Mouse (Mus musculus) intestine, embryonic 16.5 days (tissue): Measurements from ENCODE around the gene Naglu. TPM values are rescaled to one million over a fixed set of nuclear protein-coding genes. Genes with fewer than 3 reads are reported as not detected.
A peak's percentile ranks its signal among the peaks of the same experiment; 100 is the strongest.

Experiments used
- ATAC-seq: fragments of 200-750 bp; cut with Nextera tagmentation; 2 replicates; pipeline ENCODE4 v1.8.0; 2017; ENCODE audit warnings: moderate TSS enrichment, moderate library complexity
- H3K27ac ChIP-seq: fragments of 300-500 bp; sonication (generic); 2 replicates; pipeline ENCODE4 v1.5.1; 2014; ENCODE audit warnings: mild to moderate bottlenecking, low read length
- H3K27me3 ChIP-seq: fragments of 300-500 bp; sonication (generic); replicated peaks from 2 replicates; pipeline ENCODE4 v1.6.1; 2014; ENCODE audit warnings: low read length, control low read depth, mixed read lengths; ENCODE audit not compliant: control insufficient read depth, insufficient read depth
- H3K36me3 ChIP-seq: fragments of 300-500 bp; sonication (generic); 2 replicates; pipeline ENCODE4 v1.6.1; 2014; ENCODE audit warnings: low read length, control low read depth; ENCODE audit not compliant: control insufficient read depth, insufficient read depth
- H3K4me1 ChIP-seq: fragments of 300-500 bp; sonication (generic); 2 replicates; pipeline ENCODE4 v1.6.1; 2014; ENCODE audit warnings: low read length, control low read depth, mixed read lengths; ENCODE audit not compliant: control insufficient read depth, insufficient read depth
- H3K4me2 ChIP-seq: fragments of 300-500 bp; sonication (generic); 2 replicates; pipeline ENCODE4 v1.6.1; 2014; ENCODE audit warnings: low read depth, low read length, control low read depth
- H3K4me3 ChIP-seq: fragments of 300-500 bp; sonication (generic); 2 replicates; pipeline ENCODE4 v1.5.1; 2014; ENCODE audit warnings: mild to moderate bottlenecking, low read length
- H3K9ac ChIP-seq: fragments of 300-500 bp; sonication (generic); 2 replicates; pipeline ENCODE4 v1.6.1; 2014; ENCODE audit warnings: low read depth, low read length
- H3K9me3 ChIP-seq: fragments of 300-500 bp; sonication (generic); 2 replicates; pipeline ENCODE4 v1.6.1; 2016; ENCODE audit warnings: low read length, control low read depth; ENCODE audit not compliant: control insufficient read depth
- WGBS: fragments of 180-500 bp; shearing (Covaris S2); extraction: QIAGEN DNeasy Blood & Tissue Kit; methylation state at CpG from one replicate; pipeline ENCODE4 v1.1.7; 2014; 5-methylcytosine and 5-hydroxymethylcytosine counted together
- polyA plus RNA-seq: library from polyadenylated mRNA; unstranded; fragments of >200 nt; fragmentation: Nextera tagmentation; extraction: Ambion mirVana; gene quantifications from 2 replicates; pipeline ENCODE4 v1.2.1, GENCODE M21; 2015

Naglu gene
- polyA plus RNA-seq = 14.7 and 18.2 TPM in 2 replicates

GRCm38 (mm10) chr11:101069391-101070188, at the start of gene Naglu:
Gene Naglu (plus strand): TSS chr11:101070012.
- WGBS = 5% methylated on average over 35 of the region's 35 CpGs
- H3K36me3 ChIP-seq = no peaks in the 10 kb centered on the region
- peak within 1 kb of the TSS; percentile 81 for H3K9ac ChIP-seq
- H3K4me3 ChIP-seq = peak within 1 kb of the TSS; percentile 79
- peak within 1 kb of the TSS; percentile 96 for H3K4me2 ChIP-seq
- peaks cover 14% of the 10 kb centered on the region for H3K4me1 ChIP-seq
- 0 out of 2 replicates have a peak within 1 kb of the TSS, but pooled peaks have one; percentile 60 for H3K27ac ChIP-seq
- peak; percentile 88 for ATAC-seq
- no peaks in the 10 kb centered on the region for H3K27me3 ChIP-seq
- no peaks in the 10 kb centered on the region for H3K9me3 ChIP-seq

- 86% methylated on average over 12 of the region's 12 CpGs for WGBS
- no peaks in the 10 kb centered on the region for H3K27me3 ChIP-seq
- H3K36me3 ChIP-seq = peaks cover 6% of the 10 kb centered on the region; the same call in 1 of the 2 replicates
- no peak overlapping the region for H3K4me2 ChIP-seq
- no peak overlapping the region for H3K27ac ChIP-seq
- no peaks in the 10 kb centered on the region for H3K9me3 ChIP-seq
- no peak for ATAC-seq
- no peak overlapping the region for H3K4me3 ChIP-seq
- H3K4me1 ChIP-seq = no peaks in the 10 kb centered on the region
- no peak overlapping the region for H3K9ac ChIP-seq
These were observed 46.4 kb upstream of the Naglu start for GRCm38 (mm10) chr11:101023371-101023770.

GRCm38 (mm10) chr11:101024001-101024400, 45.8 kb upstream of the Naglu start:
- H3K27me3 ChIP-seq = no peaks in the 10 kb centered on the region
- H3K9ac ChIP-seq = no peak overlapping the region
- H3K27ac ChIP-seq = no peak overlapping the region
- ATAC-seq = no peak
- 0 out of 2 replicates have a peak, but pooled peaks cover 4% of the 10 kb centered on the region for H3K36me3 ChIP-seq
- H3K4me2 ChIP-seq = no peak overlapping the region
- 72% methylated on average over 4 of the region's 4 CpGs for WGBS
- H3K9me3 ChIP-seq = no peaks in the 10 kb centered on the region
- H3K4me1 ChIP-seq = no peaks in the 10 kb centered on the region
- H3K4me3 ChIP-seq = no peak overlapping the region

GRCm38 (mm10) chr11:101027121-101027520, 42.7 kb upstream of the Naglu start:
- Histone ChIP-seq H3K4me1 (0 out of 2 replicates have a peak, but pooled peaks cover 4% of the 10 kb centered on the region), H3K9me3 (no peaks in the 10 kb centered on the region), H3K27ac (no peak overlapping the region), H3K9ac (no peak overlapping the region), H3K4me2 (no peak overlapping the region), H3K27me3 (no peaks in the 10 kb centered on the region), H3K4me3 (no peak overlapping the region), H3K36me3 (0 out of 2 replicates have a peak, but pooled peaks cover 4% of the 10 kb centered on the region)
- 87% methylated on average over 11 of the region's 11 CpGs for WGBS
- no peak for ATAC-seq

GRCm38 (mm10) chr11:101029320-101029719, 40.5 kb upstream of the Naglu start:
- no peak for ATAC-seq

GRCm38 (mm10) chr11:101030136-101030807, 39.5 kb upstream of the Naglu start:
- ATAC-seq = peak; percentile 26; the same call in 1 of the 2 replicates
- H3K27me3 ChIP-seq = no peaks in the 10 kb centered on the region
- WGBS = 73% methylated on average over 10 of the region's 10 CpGs
- peak overlapping the region; percentile 41; the same call in 1 of the 2 replicates for H3K27ac ChIP-seq
- 0 out of 2 replicates have a peak, but pooled peaks cover 4% of the 10 kb centered on the region for H3K36me3 ChIP-seq
- no peak overlapping the region for H3K9ac ChIP-seq
- no peak overlapping the region for H3K4me2 ChIP-seq
- no peaks in the 10 kb centered on the region for H3K9me3 ChIP-seq
- H3K4me3 ChIP-seq = no peak overlapping the region
- H3K4me1 ChIP-seq = 0 out of 2 replicates have a peak, but pooled peaks cover 4% of the 10 kb centered on the region

More at GRCm38 (mm10) chr11:101029320-101029719, 40.5 kb upstream of the Naglu start:
- Histone ChIP-seq H3K27me3 (no peaks in the 10 kb centered on the region), H3K4me3 (no peak overlapping the region), H3K4me1 (0 out of 2 replicates have a peak, but pooled peaks cover 4% of the 10 kb centered on the region), H3K9me3 (no peaks in the 10 kb centered on the region), H3K36me3 (0 out of 2 replicates have a peak, but pooled peaks cover 4% of the 10 kb centered on the region), H3K9ac (no peak overlapping the region), H3K27ac (no peak overlapping the region), H3K4me2 (no peak overlapping the region)
- WGBS = 92% methylated on average over 8 of the region's 8 CpGs

- peak overlapping the region; percentile 64; the same call in 1 of the 2 replicates for H3K27ac ChIP-seq
- ATAC-seq = peak; percentile 74
- H3K4me3 ChIP-seq = no peak overlapping the region
- WGBS = 71% methylated on average over 4 of the region's 4 CpGs
- no peaks in the 10 kb centered on the region for H3K27me3 ChIP-seq
- 0 out of 2 replicates have a peak, but pooled peaks cover 4% of the 10 kb centered on the region for H3K4me1 ChIP-seq
- no peaks in the 10 kb centered on the region for H3K9me3 ChIP-seq
- H3K9ac ChIP-seq = no peak overlapping the region
- H3K36me3 ChIP-seq = 0 out of 2 replicates have a peak, but pooled peaks cover 4% of the 10 kb centered on the region
- H3K4me2 ChIP-seq = no peak overlapping the region
These were observed 39.0 kb upstream of the Naglu start for GRCm38 (mm10) chr11:101030808-101031156.

- Histone ChIP-seq H3K27me3 (no peaks in the 10 kb centered on the region), H3K9ac (no peak overlapping the region), H3K4me1 (0 out of 2 replicates have a peak, but pooled peaks cover 4% of the 10 kb centered on the region), H3K36me3 (0 out of 2 replicates have a peak, but pooled peaks cover 4% of the 10 kb centered on the region), H3K4me2 (no peak overlapping the region), H3K9me3 (no peaks in the 10 kb centered on the region), H3K4me3 (no peak overlapping the region), H3K27ac (no peak overlapping the region)
- ATAC-seq = no peak
- WGBS = 76% methylated on average over 1 of the region's 1 CpGs
These were observed 38.3 kb upstream of the Naglu start for GRCm38 (mm10) chr11:101031470-101031869.

GRCm38 (mm10) chr11:101033856-101034500, 35.8 kb upstream of the Naglu start:
- Histone ChIP-seq H3K4me2 (no peak overlapping the region), H3K4me3 (no peak overlapping the region), H3K27ac (no peak overlapping the region), H3K9me3 (no peaks in the 10 kb centered on the region), H3K36me3 (no peaks in the 10 kb centered on the region; the same call in 1 of the 2 replicates), H3K4me1 (0 out of 2 replicates have a peak, but pooled peaks cover 4% of the 10 kb centered on the region), H3K27me3 (no peaks in the 10 kb centered on the region), H3K9ac (no peak overlapping the region)
- 95% methylated on average over 17 of the region's 17 CpGs for WGBS
- ATAC-seq = no peak
